Mouse (Mus musculus) embryonic stem cell, embryonic (primary cell): ENCODE measurements around the gene Mri1.

ENCODE experiments used
- CTCF ChIA-PET, 4 experiments: fragments of 300-600 bp in 2 of 4; fragments of 350-600 bp in 2 of 4; sonication (Branson Sonifier 250); formaldehyde crosslinking; loops; one replicate each; lab custom pipeline; 2022; ENCODE audit warnings: inconsistent platforms in 2 of 4; lab: Charles Lee
- POLR2A ChIA-PET, 4 experiments: fragments of 300-600 bp in 2 of 4; fragments of 350-600 bp in 2 of 4; sonication (Branson Sonifier 250); formaldehyde crosslinking; loops; one replicate each; lab custom pipeline; 2022; ENCODE audit warnings: antibody characterized with exemption in 4 of 4, inconsistent platforms in 1 of 4; lab: Charles Lee

Gene Mri1

GRCm38 (mm10) chr8:84218143-84218542, 39.0 kb downstream of the Mri1 start:
- CTCF ChIA-PET: interaction anchor here in 2 of 4 experiments (0.5 to 2.2 kb wide), 5 partner anchors 8 to 948 kb away, joined by 3 to 11 read pairs (median 6); no protein-coding TSS in a partner anchor
- POLR2A ChIA-PET: interaction anchor here in 3 of 4 experiments (0.7 to 2.8 kb wide), 14 partner anchors 8 to 441 kb away, joined by 3 to 14 read pairs (median 3); partner anchors contain the start of genes Asf1b (in 1 of the 3), Ccdc130 (in 1 of the 3) and Gm10644 (in 1 of the 3)

GRCm38 (mm10) chr8:84217206-84217605, 39.9 kb downstream of the Mri1 start:
- CTCF ChIA-PET: interaction anchor here in 3 of 4 experiments (0.6 to 2.2 kb wide), 5 partner anchors 9 to 209 kb away, joined by 3 to 6 read pairs (median 4); no protein-coding TSS in a partner anchor

GRCm38 (mm10) chr8:84213277-84213676, 43.8 kb downstream of the Mri1 start:
- POLR2A ChIA-PET: interaction anchor here in 2 of 4 experiments (0.9 to 2.1 kb wide), 9 partner anchors 11 to 203 kb away, joined by 3 to 6 read pairs (median 3); no protein-coding TSS in a partner anchor
- CTCF ChIA-PET: interaction anchor here in 3 of 4 experiments (0.6 to 10.9 kb wide), 7 partner anchors 9 to 200 kb away, joined by 3 to 152 read pairs (median 4); partner anchors contain the start of gene Nanos3 (in 1 of the 3)

More at GRCm38 (mm10) chr8:84217206-84217605, 39.9 kb downstream of the Mri1 start:
- POLR2A ChIA-PET: interaction anchor here (0.6 to 2.8 kb wide), 14 partner anchors 10 to 262 kb away, joined by 3 to 14 read pairs (median 4); partner anchors contain the start of genes 1700067K01Rik (in 1 of the 4), Asf1b (in 1 of the 4) and Gm10644 (in 1 of the 4)

GRCm38 (mm10) chr8:84211881-84212563, 45.1 kb downstream of the Mri1 start:
- POLR2A ChIA-PET: interaction anchor here in 3 of 4 experiments (0.6 to 7.2 kb wide), 11 partner anchors 10 to 107 kb away, joined by 3 to 94 read pairs (median 4); partner anchors contain the start of genes Ccdc130 (in 1 of the 3) and Dcaf15 (in 1 of the 3)
- CTCF ChIA-PET: interaction anchor here in 3 of 4 experiments (0.6 to 10.9 kb wide), 5 partner anchors 11 to 200 kb away, joined by 3 to 152 read pairs (median 3); partner anchors contain the start of genes 2210011C24Rik (in 1 of the 3) and Nanos3 (in 1 of the 3)

- POLR2A ChIA-PET: interaction anchor here in 3 of 4 experiments (0.7 to 7.2 kb wide), 13 partner anchors 9 to 59 kb away, joined by 3 to 94 read pairs (median 4); partner anchors contain the start of gene Ccdc130 (in 1 of the 3)
- CTCF ChIA-PET: interaction anchor here in 3 of 4 experiments (0.5 to 10.9 kb wide), 10 partner anchors 10 to 380 kb away, joined by 3 to 152 read pairs (median 4); partner anchors contain the start of genes 2210011C24Rik (in 1 of the 3), Mri1 (in 1 of the 3) and Nanos3 (in 1 of the 3)
Observed at GRCm38 (mm10) chr8:84211202-84211601, 45.9 kb downstream of the Mri1 start.

- ChIA-PET CTCF (interaction anchor here (0.5 to 10.9 kb wide), 79 partner anchors 8 to 1169 kb away, joined by 3 to 152 read pairs (median 5); partner anchors contain the start of genes Mri1 (in 2 of the 4), Asf1b (in 1 of the 4), Ccdc130 (in 1 of the 4) and Dcaf15 (in 1 of the 4)), POLR2A (interaction anchor here in 3 of 4 experiments (0.6 to 7.2 kb wide), 40 partner anchors 8 to 348 kb away, joined by 3 to 94 read pairs (median 4); partner anchors contain the start of genes Dcaf15 (in 2 of the 3), Asf1b (in 1 of the 3), Ccdc130 (in 1 of the 3) and Gm10644 (in 1 of the 3))
Observed at GRCm38 (mm10) chr8:84210167-84210791, 46.8 kb downstream of the Mri1 start.

- CTCF ChIA-PET: interaction anchor here in 3 of 4 experiments (0.5 to 10.9 kb wide), 9 partner anchors 8 to 282 kb away, joined by 3 to 152 read pairs (median 4); partner anchors contain the start of genes Il27ra (in 1 of the 3) and Nanos3 (in 1 of the 3)
- POLR2A ChIA-PET: interaction anchor here (0.6 to 7.2 kb wide), 24 partner anchors 7 to 494 kb away, joined by 3 to 94 read pairs (median 4); partner anchors contain the start of genes Ccdc130 (in 1 of the 4) and Ddx39 (in 1 of the 4)
Observed at GRCm38 (mm10) chr8:84208381-84209380, 48.4 kb downstream of the Mri1 start.

DNA sequence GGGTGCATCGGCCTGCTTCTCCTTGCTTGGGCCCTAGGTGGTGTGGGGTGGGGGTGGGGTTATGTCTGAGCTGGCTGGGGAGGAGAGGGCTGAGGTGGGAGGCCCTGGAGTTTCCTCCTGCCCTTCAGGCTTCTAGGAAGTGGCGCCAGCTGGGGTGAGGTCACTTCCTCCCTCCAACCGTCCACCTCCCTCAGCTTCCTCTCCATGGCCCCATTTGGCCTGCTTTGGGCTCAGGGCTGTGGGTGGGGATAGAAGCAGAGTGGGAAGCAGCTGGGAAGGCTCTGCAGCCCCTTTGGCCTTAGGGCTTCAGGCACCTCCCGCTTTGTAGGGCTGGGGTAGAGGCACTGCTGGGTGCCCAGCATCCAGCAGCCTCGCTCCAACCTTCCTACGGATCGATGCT, 49.3 kb downstream of the Mri1 start:
- ChIA-PET CTCF (interaction anchor here (0.6 to 10.9 kb wide), 13 partner anchors 9 to 585 kb away, joined by 3 to 152 read pairs (median 4); partner anchors contain the start of genes Il27ra (in 1 of the 4) and Nanos3 (in 1 of the 4)), POLR2A (interaction anchor here in 3 of 4 experiments (0.5 to 7.2 kb wide), 17 partner anchors 10 to 493 kb away, joined by 3 to 94 read pairs (median 4); partner anchors contain the start of genes Ddx39 (in 1 of the 3) and Mri1 (in 1 of the 3))

DNA sequence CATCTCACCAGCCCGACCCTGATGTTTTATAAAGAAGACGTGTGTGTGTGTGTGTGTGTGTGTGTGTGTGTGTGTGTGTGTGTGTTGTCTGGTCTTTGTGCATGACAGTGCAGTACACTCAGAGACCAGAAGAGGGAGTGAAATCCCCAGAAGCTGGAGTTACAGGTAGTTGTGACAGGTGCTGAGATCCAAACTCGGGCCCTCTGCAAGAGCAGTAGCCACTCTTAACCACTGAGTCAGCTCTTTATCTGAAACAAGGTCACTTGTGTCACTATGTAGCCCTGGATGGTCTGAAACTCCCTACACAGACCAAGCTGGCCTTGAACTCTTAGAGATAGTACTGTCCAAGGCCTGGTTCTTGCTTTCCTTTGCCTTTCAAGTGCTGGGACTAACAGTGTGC, 50.5 kb downstream of the Mri1 start:
- ChIA-PET POLR2A (interaction anchor here in 3 of 4 experiments (0.5 to 7.2 kb wide), 19 partner anchors 9 to 467 kb away, joined by 3 to 94 read pairs (median 4); partner anchors contain the start of genes Mri1 (in 1 of the 3) and Rfx1 (in 1 of the 3)), CTCF (interaction anchor here (0.6 to 10.9 kb wide), 28 partner anchors 10 to 194 kb away, joined by 3 to 152 read pairs (median 4); partner anchors contain the start of genes Ccdc130 (in 1 of the 4), Dcaf15 (in 1 of the 4) and Nanos3 (in 1 of the 4))

DNA sequence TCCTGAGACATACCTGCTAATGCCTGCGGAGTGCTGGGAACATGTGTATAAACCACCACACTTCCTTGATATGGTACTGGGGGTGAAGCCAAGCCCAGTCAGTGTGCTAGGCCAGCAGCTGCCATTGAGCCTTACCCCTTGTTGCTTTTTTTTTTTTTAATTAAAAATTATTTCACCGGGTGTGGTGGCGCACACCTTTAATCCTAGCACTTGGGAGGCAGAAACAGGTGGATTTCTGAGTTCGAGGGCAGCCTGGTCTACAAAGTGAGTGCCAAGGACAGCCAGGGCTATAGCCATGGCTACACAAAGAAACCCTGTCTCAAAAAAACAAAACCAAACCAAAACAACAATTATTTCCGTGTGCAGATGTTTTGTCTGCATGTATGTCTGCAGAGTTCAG, 52.1 kb downstream of the Mri1 start:
- CTCF ChIA-PET: interaction anchor here in 2 of 4 experiments (0.6 to 10.9 kb wide), 3 partner anchors 18 to 43 kb away, joined by 3 to 152 read pairs (median 11); partner anchors contain the start of gene Nanos3 (in 1 of the 2)
- POLR2A ChIA-PET: interaction anchor here in 3 of 4 experiments (0.6 to 4.6 kb wide), 4 partner anchors 15 to 84 kb away, joined by 3 to 81 read pairs (median 10); partner anchors contain the start of gene Mri1 (in 1 of the 3)

- ChIA-PET POLR2A (interaction anchor here (0.6 to 4.6 kb wide), 25 partner anchors 11 to 711 kb away, joined by 3 to 81 read pairs (median 4); partner anchors contain the start of genes Rfx1 (in 2 of the 4), Asf1b (in 1 of the 4), Dcaf15 (in 1 of the 4) and Gm10644 (in 1 of the 4)), CTCF (interaction anchor here in 3 of 4 experiments (0.6 to 10.9 kb wide), 16 partner anchors 9 to 542 kb away, joined by 3 to 152 read pairs (median 3); partner anchors contain the start of genes Mri1 (in 1 of the 3) and Nanos3 (in 1 of the 3))
Observed at GRCm38 (mm10) chr8:84203975-84204772, 53.0 kb downstream of the Mri1 start.

- CTCF ChIA-PET: interaction anchor here in 3 of 4 experiments (0.6 to 3.6 kb wide), 16 partner anchors 10 to 541 kb away, joined by 3 to 23 read pairs (median 3); partner anchors contain the start of gene Mri1 (in 1 of the 3)
- POLR2A ChIA-PET: interaction anchor here in 3 of 4 experiments (0.6 to 4.6 kb wide), 37 partner anchors 7 to 712 kb away, joined by 3 to 81 read pairs (median 4); partner anchors contain the start of genes Mri1 (in 2 of the 3), Rfx1 (in 2 of the 3), Asf1b (in 1 of the 3) and Ccdc130 (in 1 of the 3)
Observed at GRCm38 (mm10) chr8:84202938-84203917, 53.9 kb downstream of the Mri1 start.

DNA sequence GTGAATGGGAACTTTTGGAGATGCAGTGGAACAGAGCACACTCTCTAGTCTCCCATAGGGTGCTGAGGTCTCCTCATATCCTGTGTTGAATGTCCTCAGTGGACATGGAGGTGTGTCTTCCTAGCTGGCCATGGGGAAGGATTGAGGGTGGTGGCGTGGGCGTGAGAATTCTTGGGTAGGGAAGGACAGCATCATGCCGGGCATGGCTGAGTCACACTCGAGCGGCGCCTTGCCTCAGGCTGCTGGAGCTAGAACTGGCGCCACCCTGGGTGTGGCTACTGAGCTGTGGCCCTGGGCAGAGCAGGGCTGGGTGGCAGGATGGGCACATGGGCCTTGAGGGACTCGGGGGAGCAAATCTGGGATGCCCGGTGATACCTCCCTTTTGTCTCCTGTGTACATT, 54.7 kb downstream of the Mri1 start:
- ChIA-PET POLR2A (interaction anchor here in 3 of 4 experiments (0.5 to 4.6 kb wide), 30 partner anchors 8 to 1038 kb away, joined by 3 to 81 read pairs (median 5); partner anchors contain the start of genes Mri1 (in 2 of the 3), Ccdc130 (in 1 of the 3), Rfx1 (in 1 of the 3) and Tbc1d9 (in 1 of the 3)), CTCF (interaction anchor here in 3 of 4 experiments (0.7 to 3.6 kb wide), 7 partner anchors 8 to 485 kb away, joined by 3 to 23 read pairs (median 7); partner anchors contain the start of gene Nacc1 (in 1 of the 3))
